Mouse (Mus musculus) kidney, adult 8-10 months (tissue): ENCODE measurements around the gene D930007J09Rik.

Source experiments
- DNase-seq, 2 experiments: peaks; one replicate each; pipeline ENCODE4 v3.0.0; 2022

D930007J09Rik gene

DNA sequence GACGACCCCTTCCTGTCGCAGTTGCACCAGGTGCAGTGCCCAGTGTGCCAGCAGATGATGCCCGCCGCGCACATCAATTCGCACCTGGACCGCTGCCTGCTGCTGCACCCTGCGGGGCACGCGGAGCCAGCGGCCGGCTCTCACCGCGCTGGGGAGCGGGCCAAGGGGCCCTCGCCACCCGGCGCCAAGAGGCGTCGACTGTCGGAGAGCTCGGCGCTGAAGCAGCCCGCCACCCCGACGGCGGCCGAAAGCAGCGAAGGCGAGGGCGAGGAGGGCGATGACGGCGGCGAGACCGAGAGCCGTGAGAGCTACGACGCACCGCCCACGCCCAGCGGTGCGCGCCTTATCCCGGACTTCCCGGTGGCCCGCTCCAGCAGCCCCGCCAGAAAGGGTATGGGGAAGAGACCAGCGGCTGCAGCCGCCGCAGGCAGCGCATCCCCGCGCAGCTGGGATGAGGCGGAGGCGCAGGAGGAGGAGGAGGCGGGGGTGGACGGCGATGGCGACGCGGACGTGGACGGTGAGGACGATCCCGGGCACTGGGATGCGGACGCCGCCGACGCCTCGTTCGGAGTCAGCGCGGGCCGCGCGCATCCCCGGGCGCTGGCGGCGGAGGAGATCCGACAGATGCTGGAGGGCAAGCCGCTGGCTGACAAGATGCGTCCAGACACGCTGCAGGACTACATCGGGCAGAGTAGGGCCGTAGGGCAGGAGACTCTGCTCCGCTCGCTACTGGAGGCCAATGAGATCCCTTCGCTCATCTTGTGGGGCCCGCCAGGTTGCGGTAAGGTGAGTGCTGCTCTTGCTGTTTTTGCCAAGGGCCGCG, at the start of gene D930007J09Rik:
TSS of gene D930007J09Rik (minus strand) at position 591 of the 823 bp plus-strand sequence.
- peak; percentile 19 to 25 for DNase-seq

DNA sequence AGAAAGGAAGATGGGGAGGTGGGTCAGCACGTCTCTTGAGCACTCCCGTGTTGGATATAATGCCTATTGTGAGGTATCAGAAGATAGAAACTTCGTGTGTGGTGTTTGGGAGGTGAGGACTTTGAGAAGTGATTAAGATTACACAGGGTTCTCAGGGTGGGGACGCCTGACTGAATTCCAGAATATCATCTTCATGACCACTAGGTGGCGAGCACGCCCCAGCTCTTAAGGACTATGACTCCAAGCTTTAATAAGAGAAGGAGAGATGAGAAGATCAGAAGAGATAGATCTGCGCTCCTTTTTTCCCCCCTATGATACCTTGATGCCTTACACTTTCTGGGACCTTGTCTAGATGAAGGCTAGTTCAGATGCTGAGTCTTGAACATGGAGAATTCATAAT, 49.3 kb upstream of the D930007J09Rik start:
- DNase-seq: peak; percentile 26 to 54

DNA sequence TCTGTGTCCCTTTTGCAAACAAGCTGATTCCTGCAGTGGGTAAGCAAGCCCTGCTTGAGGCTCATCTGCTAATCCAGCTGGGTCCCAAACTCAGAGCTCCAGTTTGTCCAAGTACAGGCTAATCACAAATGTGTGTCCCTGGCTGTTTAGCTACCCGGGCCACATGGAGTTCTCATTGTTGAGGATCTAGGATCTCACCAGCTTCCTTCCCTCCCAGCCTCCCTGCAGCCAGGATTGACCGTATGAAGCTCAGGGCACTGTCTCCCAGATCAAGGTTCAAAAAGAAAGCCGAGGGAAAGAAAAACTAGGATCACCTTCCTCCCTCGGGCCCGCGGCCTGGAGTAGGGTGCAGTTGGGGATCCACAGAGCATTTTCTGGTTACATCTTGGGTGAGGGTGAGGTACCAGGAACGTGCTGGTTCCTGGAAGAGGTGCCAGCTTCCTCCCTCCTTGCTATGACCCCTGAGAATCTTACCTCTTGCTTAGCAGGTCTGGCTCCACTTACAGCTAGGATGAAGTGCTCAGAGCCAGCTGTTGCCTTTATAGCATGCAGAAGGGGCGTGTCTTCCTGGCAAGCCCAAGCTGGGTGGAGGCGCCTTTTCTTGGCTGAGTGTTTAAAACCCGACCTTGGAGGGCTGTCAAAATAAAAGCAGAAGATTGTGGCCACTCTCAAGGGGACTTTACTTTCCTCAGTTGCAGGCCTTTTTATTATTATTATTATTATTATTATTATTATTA, 48.2 kb upstream of the D930007J09Rik start, which contains the start of gene Serpinb1a:
TSS of gene Serpinb1a (minus strand) at position 518 of the 737 bp plus-strand sequence.
- DNase-seq: peak; percentile 44

DNA sequence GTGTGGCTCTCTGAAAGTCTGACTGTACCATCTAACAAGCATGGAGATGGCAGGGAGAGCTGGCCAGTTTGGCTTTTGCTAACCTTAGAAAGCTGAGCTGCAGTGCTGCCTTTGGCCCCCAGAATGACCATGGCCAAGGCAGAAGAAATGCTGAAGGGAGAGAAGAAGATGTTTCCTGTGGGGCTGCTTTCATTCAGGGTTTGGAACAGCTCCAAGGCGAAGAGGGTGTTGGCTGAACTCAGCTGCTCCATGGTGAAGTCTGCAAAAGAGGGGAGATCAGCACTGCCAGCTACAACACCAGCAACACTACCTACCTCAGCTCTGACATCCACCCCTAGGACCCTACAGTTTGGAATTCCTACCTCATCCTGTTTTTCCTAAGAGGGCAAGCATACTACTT, 47.5 kb upstream of the D930007J09Rik start:
- DNase-seq: no peak

DNA sequence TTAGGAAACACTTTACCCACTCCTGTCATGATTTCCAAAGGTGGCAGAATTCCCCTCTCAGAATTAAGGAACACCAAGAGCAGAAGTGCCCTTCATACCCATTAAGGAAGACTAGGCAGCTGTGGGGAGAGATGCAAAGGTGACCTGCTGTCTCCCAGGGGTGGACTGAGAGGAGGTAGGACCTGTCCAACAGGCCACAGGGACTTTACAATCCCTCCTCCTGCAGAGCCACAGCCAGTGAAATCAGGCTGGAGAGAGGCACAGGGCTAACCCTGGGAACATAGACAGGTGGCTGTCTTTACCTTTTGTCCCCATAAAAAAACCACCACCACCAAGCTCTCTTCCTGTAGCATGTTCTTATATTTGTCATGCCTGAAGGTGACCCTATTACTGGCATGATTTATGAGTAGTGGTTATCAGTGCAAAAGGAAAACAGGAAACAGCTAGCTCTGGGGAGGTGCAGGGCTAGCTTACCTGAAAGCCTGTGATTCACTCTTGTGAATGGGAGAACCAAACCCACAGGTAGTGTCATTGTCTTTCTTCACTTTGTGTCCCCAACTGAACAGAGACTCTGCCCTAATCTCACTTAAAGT, 47.0 kb upstream of the D930007J09Rik start:
- DNase-seq: no peak

DNA sequence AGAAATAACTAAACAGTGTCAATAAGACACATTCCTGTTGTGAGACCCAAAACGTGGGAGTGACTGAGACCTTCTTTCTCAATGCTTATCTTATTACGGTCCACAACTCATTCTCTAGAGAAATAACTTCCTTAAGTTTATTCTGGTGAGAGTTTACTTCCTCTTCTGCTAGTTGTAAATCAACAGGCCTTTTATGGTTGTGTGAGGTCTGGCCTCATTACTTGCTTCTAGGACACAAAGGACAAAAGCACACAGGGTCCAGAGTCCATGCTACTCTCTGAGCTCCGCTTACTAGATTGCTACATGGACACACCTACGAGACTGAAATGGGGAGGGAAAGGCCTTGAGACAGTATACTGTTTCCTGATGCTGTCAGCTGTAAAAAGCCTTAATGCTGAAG, 46.4 kb upstream of the D930007J09Rik start:
- DNase-seq: peak; percentile 49 to 57

DNA sequence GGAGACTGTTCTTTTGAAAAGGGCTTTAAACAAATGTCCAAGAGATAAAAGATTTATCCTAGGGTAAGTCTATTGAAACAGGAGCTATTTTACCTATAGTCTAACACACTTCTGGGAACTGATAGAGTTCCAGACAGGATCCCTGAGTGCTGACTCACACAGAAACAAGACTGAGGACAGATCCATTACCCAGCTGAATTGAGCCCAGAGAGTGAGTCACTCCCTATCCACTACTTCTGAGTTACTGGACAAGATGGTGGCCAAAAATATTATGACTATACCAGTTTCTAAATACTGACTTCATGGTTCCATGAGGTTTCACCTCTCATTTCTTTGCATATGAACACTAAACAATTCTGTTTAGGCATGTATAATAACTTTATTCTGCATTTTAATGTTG, 43.6 kb upstream of the D930007J09Rik start:
- DNase-seq: no peak

DNA sequence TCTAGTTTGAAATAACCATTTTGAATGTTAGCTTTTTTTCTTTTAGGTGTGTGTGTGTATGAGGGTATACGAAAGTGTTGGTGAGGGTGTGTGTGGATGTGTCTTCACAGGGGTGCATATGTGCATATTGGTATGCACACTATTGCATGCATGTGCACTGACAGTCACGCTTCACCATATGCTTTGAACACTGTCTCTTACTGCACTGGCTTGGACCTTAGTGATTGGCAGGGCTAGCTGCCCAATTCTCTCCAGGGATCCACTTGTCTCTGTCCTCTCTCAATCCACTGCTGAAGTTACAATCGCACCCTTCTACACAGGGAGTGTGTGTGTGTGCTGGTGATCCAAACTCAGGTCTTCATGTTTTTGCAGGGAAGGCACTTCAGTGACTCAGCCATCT, 38.7 kb upstream of the D930007J09Rik start:
- DNase-seq: no peak

DNA sequence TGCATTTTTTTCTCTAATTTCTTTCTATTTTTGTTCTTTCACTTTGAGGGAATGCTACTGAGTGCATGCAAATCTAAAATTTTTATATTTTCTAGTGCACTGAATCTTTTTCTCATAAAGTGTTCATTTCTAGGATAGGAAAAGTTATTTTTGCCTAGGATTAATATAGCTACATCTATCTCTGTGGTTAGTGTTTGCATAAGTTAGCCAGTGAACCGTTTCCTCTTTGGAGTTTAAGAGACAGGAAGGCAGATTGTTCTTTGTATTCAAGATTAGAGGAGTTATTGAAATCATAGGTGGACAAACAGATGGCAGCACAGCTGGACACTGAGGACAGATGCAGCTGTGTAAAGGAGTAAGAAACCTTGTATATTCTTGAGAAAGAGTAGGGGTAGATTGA, 36.7 kb upstream of the D930007J09Rik start:
- no peak for DNase-seq

DNA sequence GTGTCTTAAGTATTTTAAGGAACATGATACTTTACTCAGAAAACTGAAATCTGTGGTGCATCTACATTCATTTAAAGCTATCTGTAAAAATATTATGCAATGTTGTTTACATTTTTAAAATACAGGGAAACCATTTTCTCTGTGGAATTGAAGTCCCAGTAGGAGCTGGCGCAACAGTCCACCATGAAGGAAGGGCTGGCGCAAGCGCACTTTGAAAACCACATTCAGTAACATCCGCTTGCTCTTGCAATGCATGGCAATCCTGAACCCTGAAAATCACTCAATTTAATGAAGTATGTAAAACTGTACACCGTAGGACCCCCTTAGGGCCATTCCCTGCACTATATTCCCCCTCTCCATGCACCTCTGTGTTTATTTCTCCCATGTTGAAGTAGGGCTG, 31.9 kb upstream of the D930007J09Rik start:
- no peak for DNase-seq

DNA sequence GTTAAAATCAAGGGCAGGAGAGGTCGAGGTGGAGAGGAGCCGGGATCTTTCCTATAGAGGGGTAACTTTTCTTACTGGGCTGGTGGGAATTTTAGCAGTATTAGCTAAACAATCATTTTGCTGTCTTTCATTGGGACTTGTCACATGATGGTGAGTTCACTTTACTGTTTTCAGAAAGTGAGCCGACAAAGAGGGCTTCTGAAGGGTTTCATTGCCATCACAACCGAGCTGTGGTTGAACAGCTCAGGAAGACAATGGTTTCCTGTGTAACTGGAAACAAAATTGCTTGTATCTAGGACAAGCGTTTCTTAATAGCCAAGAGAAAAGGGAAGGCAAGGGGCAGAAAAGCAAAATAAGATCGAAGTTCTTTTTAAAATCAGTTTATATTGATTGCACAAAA, 30.6 kb upstream of the D930007J09Rik start:
- DNase-seq: no peak

DNA sequence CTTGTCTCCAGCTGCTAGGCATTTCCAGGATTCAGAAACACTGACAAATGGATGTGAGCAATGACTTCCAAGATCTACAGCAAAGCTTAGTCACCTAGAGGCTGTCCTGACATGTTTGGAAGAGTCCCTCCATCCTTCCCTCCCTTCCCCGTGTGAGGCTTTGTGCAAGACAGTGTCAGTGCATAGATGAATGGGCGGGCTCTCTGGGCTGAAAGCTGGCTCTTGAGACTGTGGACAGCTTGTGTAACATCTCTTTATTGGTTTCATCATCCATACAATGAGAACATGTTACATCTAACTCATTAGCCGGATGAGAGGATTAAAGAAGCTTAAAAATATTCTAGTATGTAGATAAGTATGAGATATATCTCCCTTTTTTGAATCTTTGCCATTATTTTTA, 30.1 kb upstream of the D930007J09Rik start:
- DNase-seq: no peak

DNA sequence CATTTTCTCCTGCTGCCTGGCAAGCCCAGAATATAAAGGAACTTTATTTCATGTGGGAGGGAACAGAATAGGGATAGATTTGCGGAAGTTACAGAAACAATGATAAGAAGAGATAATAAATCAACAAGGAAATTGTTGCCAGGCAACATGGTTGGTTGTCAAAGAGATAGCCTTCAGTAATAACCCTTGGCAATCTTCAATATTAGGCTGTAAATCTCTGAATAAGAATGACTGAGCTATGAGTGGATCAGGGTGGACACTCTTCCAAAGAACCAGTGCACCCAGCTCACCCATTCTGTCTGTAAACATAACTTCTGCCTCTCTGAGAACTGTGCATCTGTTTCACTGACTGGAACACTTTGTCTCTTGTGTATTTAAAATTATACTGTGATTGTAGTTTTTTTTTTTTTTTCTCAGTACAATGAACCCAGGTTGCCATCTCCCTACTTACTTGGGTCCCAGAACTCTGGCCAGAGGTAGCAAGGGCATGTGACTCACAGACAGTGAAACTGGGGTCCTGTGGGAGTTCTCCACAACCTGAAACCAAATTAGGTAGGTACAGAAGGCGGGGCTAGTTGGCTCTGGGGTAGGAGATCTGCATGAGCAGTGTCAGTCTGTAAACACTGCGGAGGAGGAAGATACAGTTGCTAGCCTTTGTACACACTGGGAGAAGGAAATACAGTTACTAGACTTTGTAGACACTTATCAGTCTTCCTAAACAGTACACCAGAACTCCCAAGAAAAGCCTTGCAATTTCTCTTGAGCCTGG, 29.0 kb upstream of the D930007J09Rik start:
- no peak for DNase-seq

DNA sequence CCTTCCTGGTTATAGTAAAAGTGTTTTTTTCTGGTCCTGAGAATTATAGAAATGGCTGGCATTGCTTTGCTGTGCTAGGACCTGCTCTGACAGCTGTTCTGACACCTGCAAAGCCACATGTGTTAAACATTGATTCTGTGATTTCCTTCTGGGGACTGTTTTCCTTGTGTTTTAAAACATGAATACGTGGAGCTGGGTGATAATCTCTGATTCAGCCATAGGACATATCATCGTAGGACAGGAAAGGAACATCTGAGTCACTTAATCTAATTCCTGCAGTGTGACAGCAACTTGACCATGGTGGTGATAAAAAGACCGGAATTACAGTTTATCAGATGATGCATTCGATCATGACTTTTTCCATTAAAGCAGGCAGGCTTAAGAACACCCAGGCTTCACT, 26.2 kb upstream of the D930007J09Rik start:
- DNase-seq: no peak

DNA sequence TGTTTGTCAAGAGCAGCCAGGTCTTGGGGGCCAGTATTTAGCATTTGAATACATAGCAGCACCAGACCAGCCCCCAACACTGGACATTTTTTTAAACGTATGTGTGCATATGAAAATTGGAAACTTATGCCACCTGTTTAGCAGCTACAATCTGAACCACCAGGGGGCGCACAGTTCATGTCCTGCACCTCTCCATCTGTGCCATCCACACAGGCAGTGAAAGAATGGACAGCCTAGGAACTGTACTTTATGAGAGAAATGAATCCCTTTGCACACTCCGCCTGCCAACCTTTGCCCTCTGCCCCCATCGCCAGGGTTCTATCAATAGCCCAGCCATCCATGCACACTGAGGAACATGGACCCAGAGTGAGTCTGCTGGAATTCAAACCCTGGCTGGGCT, 25.3 kb upstream of the D930007J09Rik start:
- DNase-seq: peak in 1 of 2 experiments; percentile 67

DNA sequence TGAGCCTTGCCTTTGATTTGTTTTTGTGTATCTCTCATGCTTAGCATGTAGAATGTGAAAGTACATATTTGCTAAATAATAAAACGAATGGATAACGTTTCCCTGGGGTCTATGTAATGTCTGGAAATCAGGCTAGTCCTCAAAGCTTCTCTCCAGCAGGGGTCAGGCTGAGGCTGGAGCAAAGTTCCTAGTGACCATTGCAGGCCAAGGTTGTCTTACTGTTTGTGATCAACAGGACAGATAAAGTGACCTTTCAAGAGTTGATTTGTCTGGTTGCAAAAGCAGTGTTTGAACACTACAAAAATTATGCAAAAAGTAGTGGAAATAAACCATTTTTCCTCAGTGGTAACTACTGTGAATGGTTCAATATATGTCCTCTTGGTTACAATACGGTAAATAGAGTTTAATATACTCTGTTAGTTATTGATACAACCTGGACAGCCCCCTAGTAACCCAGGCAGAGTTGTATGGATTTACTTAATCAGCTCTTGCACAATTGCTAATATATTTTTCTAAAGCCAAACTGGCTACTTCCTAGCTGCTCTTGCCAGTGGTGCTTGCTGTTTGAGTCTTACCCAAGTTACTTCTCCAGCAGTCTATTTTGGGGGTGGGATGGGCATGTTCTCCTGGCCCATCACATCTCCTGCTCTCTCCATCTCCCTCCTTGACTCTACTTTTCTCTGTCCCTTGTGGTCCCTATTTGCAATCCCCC, 24.6 kb upstream of the D930007J09Rik start:
- no peak for DNase-seq

DNA sequence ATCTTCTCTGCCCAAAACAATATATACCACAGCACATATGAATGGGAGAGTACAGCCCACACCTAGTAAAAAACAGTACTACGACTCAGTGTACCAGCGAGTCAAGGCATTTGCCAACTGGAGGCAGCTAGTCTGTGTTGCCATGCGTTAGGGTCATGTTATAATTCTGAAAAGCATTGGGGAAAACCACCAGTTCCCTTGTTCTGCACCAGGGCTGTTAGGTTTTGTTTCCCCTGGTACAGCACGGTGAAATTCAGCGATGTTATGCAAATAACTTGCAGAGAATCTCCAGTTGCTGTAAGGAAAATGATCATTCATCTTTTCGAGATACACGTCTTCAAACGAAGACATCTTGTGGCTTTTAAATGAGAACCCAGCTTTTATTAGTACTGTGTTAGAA, 22.9 kb upstream of the D930007J09Rik start:
- DNase-seq: no peak

DNA sequence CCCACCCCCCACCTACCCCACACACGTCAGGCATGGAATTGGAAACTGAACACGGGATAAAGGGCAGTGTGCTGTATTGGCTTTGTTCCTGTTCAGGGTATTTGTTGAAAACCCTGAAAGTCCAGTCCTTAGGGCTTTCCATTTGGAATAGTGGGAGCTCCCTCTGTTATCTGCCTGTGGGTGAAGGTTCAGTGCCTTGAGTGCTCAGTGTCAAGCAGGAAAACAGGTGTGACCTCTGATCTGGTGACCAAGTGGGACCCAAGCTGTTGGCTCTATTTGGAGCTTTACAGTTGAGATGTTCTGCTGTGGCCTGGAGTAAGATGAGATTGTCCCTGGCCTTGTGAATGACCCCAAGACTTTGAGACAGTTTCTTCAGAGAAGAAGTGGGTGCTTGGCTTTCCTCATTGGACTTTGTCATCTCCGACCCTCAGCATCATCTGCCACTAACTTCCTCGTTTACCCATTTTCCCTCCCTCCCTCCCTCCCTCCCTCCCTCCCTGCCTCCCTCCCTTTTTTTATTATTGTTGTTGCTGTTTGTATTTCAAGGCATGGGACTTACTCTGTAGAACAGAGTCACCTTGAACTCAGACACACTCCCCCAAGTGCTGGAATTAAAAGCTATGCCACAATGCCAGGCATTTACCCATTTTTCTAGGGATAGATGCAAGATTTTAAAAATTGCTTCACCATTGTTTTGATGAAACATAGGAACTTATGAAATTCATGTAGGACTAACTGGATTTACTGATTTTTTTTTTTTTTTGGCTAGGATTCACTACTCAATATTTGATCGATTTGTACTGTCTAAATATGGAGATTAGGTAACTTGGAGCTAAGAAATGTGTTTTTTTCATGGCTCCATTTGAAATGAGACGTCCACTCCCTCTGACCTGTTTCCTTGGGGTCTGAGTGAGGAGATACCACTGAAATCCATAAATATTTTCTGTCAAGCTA, 22.0 kb upstream of the D930007J09Rik start:
- no peak for DNase-seq

DNA sequence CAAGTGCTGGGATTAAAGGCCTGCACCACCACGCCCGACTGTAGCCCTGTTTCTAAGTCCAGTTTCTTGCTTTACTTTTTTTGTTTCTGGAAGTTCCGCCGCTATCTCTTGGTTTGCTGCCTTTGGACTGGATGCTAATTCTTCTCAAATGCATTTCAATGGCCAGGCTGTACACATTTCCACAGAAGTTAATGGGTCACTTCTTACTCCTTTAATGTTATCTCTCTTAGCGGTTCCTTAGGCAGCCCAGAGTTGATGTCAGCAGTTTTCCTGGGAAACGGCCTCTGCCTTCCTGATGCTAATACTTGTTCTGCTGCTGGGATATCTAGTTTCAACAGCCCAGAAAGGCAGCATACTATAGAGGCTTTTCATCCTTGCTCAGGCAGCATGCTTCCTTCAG, 20.5 kb upstream of the D930007J09Rik start:
- DNase-seq: no peak

DNA sequence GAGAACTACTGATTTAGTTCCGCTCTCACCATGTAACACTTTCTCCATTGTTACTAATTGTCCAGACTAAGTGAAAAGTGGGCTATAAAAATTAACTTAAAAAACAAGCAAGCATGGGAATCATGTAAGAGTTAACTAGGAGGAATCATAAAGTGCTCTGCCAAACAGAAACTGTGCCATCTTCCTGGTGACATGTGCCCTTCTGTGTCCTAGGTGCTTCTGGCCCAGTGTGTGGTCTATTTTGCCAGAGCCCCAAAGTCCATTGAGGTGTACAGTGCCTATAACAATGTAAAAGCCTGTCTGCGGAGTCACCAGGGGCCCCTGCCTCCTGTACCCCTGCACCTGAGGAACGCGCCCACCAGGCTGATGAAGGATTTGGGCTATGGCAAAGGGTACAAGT, 19.0 kb upstream of the D930007J09Rik start:
- DNase-seq: no peak

DNA sequence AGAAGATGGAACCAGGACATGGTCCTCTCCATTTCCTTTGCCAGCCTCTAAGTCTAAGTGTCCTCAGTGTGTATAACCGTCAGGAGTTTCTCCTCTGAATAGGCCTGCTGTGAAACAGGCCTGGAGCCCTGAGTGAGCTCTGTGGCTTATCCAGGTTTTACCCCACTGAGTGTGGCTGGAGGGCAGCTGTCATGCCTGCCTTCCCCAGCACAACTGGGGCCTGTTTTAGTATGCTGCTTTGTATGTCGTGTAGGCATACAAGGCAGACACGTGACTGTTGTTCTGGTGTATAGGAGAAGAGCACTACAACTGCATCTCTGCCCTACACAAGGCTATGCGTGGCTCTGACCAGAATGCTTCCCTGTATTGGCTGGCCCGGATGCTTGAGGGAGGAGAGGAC, 17.3 kb upstream of the D930007J09Rik start:
- no peak for DNase-seq
